Mouse (Mus musculus): ENCODE data around the gene Ccdc89. TPM values are rescaled to one million over a fixed set of nuclear protein-coding genes. Genes with fewer than 3 reads are reported as not detected.

Ccdc89 gene
- total and polyA plus RNA-seq, 3 experiments = not detected

GRCm38 (mm10) chr7:90456845-90457468, 30.6 kb downstream of the Ccdc89 start, which contains the start of gene Tmem126a (continued):
- TF ChIP-seq ZKSCAN1 (IDR thresholded peaks at IDR 0.05; ENCODE audit: low read depth, low read length) = peak; percentile 55
- 0 out of 2 replicates have a peak, but pooled peaks have one; percentile 21 for TF ChIP-seq MYB (IDR thresholded peaks at IDR 0.05; ENCODE audit: low read depth, low read length)
- peak; percentile 39; the same call in 1 of the 2 replicates for TF ChIP-seq TCF12 (IDR thresholded peaks at IDR 0.05; ENCODE audit: low read depth, low read length)
- TF ChIP-seq GATA1 (IDR thresholded peaks at IDR 0.05; ENCODE audit: low read depth, low read length) = no peak
- no peak for TF ChIP-seq JUND (IDR thresholded peaks at IDR 0.05; ENCODE audit: low read depth, low read length)
- TF ChIP-seq USF1 (IDR thresholded peaks at IDR 0.05; ENCODE audit: low read depth, low read length) = peak; percentile 93
- TF ChIP-seq MEF2A (IDR thresholded peaks at IDR 0.05; ENCODE audit: extremely low read depth, insufficient replicate concordance, low read depth, low read length, poor library complexity, severe bottlenecking) = no peak
- TF ChIP-seq ETS1 (IDR thresholded peaks at IDR 0.05; ENCODE audit: low read depth, low read length) = peak; percentile 39; the same call in 1 of the 2 replicates
- peak; percentile 63 for TF ChIP-seq NELFE (IDR thresholded peaks at IDR 0.05; ENCODE audit: low read depth, low read length)
- TF ChIP-seq CTCF (IDR thresholded peaks at IDR 0.05 in 2 of 3, conservative IDR thresholded peaks at IDR 0.05 in 1 of 3; ENCODE audit: control insufficient read depth in 1 of 3, insufficient read depth in 1 of 3, low read depth in 2 of 3, low read length in 3 of 3, poor library complexity in 1 of 3, severe bottlenecking in 1 of 3) = no peak
- TF ChIP-seq MAZ (IDR thresholded peaks at IDR 0.05; ENCODE audit: low read depth, low read length) = no peak

- Histone ChIP-seq H3K4me1 (ENCODE audit: control insufficient read depth in 1 of 2, insufficient read depth in 2 of 2, low read length in 2 of 2) (peaks cover 2 to 3% of the 10 kb centered on the region in 2 experiments; a peak in 3 of 4 replicates), H3K4me3 (ENCODE audit: control insufficient read depth in 1 of 2, insufficient read depth in 1 of 2, low read depth in 2 of 2, low read length in 2 of 2) (peak overlapping the region; percentile 62 to 78), H3K27ac (ENCODE audit: control insufficient read depth, low read depth, low read length) (peak overlapping the region; percentile 58), H3K36me3 (ENCODE audit: control insufficient read depth in 1 of 2, insufficient read depth in 2 of 2, low read length in 2 of 2) (peaks cover 0 to 18% of the 10 kb centered on the region in 2 experiments; a peak in 3 of 4 replicates), H3K27me3 (ENCODE audit: control insufficient read depth in 1 of 2, insufficient read depth in 2 of 2, low read length in 2 of 2) (no peaks in the 10 kb centered on the region), H3K79me2 (ENCODE audit: control insufficient read depth, insufficient read depth, low read length, poor library complexity) (peaks cover 3% of the 10 kb centered on the region; the same call in 1 of the 2 replicates), H3K9me3 (replicated peaks; ENCODE audit: insufficient read depth, low read length) (no peaks in the 10 kb centered on the region), H3K9ac (ENCODE audit: control insufficient read depth, low read depth, low read length, poor library complexity, severe bottlenecking) (peak overlapping the region; percentile 79)
- TF ChIP-seq BHLHE40 (IDR thresholded peaks at IDR 0.05; ENCODE audit: borderline replicate concordance, low read depth, low read length) (peak; percentile 78; the same call in 1 of the 2 replicates), E2F4 (IDR thresholded peaks at IDR 0.05; ENCODE audit: borderline replicate concordance, low read depth, low read length) (no peak), MYB (IDR thresholded peaks at IDR 0.05; ENCODE audit: low read depth, low read length) (peak; percentile 46)
- DNase-seq (ENCODE audit: low read depth, low spot score) = no peak
Observed at GRCm38 (mm10) chr7:90457517-90457916, 31.1 kb downstream of the Ccdc89 start.

GRCm38 (mm10) chr7:90460330-90460729, 34.0 kb downstream of the Ccdc89 start:
- no peak for DNase-seq (ENCODE audit: low read depth, low spot score)
- Histone ChIP-seq H3K79me2 (ENCODE audit: control insufficient read depth, insufficient read depth, low read length, poor library complexity) (peaks cover 3% of the 10 kb centered on the region; the same call in 1 of the 2 replicates), H3K4me3 (ENCODE audit: control insufficient read depth in 1 of 2, insufficient read depth in 1 of 2, low read depth in 2 of 2, low read length in 2 of 2) (no peak overlapping the region), H3K9me3 (replicated peaks; ENCODE audit: insufficient read depth, low read length) (no peaks in the 10 kb centered on the region), H3K4me1 (ENCODE audit: control insufficient read depth in 1 of 2, insufficient read depth in 2 of 2, low read length in 2 of 2) (peaks cover 2 to 3% of the 10 kb centered on the region in 2 experiments; a peak in 3 of 4 replicates), H3K27me3 (ENCODE audit: control insufficient read depth in 1 of 2, insufficient read depth in 2 of 2, low read length in 2 of 2) (no peaks in the 10 kb centered on the region), H3K36me3 (ENCODE audit: control insufficient read depth in 1 of 2, insufficient read depth in 2 of 2, low read length in 2 of 2) (peaks cover 0 to 11% of the 10 kb centered on the region in 2 experiments; a peak in 2 of 4 replicates), H3K9ac (ENCODE audit: control insufficient read depth, low read depth, low read length, poor library complexity, severe bottlenecking) (no peak overlapping the region), H3K27ac (ENCODE audit: control insufficient read depth, low read depth, low read length) (no peak overlapping the region)
- no peak for TF ChIP-seq ZKSCAN1 (IDR thresholded peaks at IDR 0.05; ENCODE audit: low read depth, low read length)
- no peak for TF ChIP-seq USF2 (IDR thresholded peaks at IDR 0.05; ENCODE audit: borderline replicate concordance in 1 of 2, insufficient read depth in 1 of 2, low read depth in 1 of 2, low read length in 2 of 2)
- no peak for TF ChIP-seq NRF1 (IDR thresholded peaks at IDR 0.05; ENCODE audit: insufficient read depth, low read depth, low read length, poor library complexity, severe bottlenecking)
- TF ChIP-seq SMC3 (IDR thresholded peaks at IDR 0.05; ENCODE audit: low read depth, low read length) = no peak
- TF ChIP-seq POLR2AphosphoS2 (IDR thresholded peaks at IDR 0.05; ENCODE audit: low read length) = no peak
- TF ChIP-seq GABPA (IDR thresholded peaks at IDR 0.05; ENCODE audit: low read depth, low read length) = no peak
- TF ChIP-seq MEF2A (IDR thresholded peaks at IDR 0.05; ENCODE audit: extremely low read depth, insufficient replicate concordance, low read depth, low read length, poor library complexity, severe bottlenecking) = no peak
